Mouse (Mus musculus) stomach, embryonic 16.5 days (tissue): ENCODE results near the gene Cln6. TPM values are rescaled to one million over a fixed set of nuclear protein-coding genes. Genes with fewer than 3 reads are reported as not detected.
"Not testable (repeated sequence)": the region's sequence is repeated elsewhere in the genome, so short reads cannot be mapped to it uniquely, and the experiment has no call there.

Source experiments
- ATAC-seq: fragments of 200-750 bp; cut with Nextera tagmentation; 2 replicates; pipeline ENCODE4 v1.8.0; 2017; ENCODE audit warnings: moderate number of reproducible peaks, moderate TSS enrichment; ENCODE audit not compliant: insufficient read depth, low FRiP score
- H3K27ac ChIP-seq: fragments of 300-500 bp; sonication (generic); 2 replicates; pipeline ENCODE4 v1.5.1; 2014; ENCODE audit warnings: low read length
- H3K27me3 ChIP-seq: fragments of 300-500 bp; sonication (generic); 2 replicates; pipeline ENCODE4 v1.6.1; 2014; ENCODE audit warnings: low read length, control low read depth, mixed read lengths; ENCODE audit not compliant: control insufficient read depth, insufficient read depth
- H3K36me3 ChIP-seq: fragments of 300-500 bp; sonication (generic); 2 replicates; pipeline ENCODE4 v1.6.1; 2014; ENCODE audit warnings: low read length; ENCODE audit not compliant: control insufficient read depth, insufficient read depth
- H3K4me1 ChIP-seq: fragments of 300-500 bp; sonication (generic); 2 replicates; pipeline ENCODE4 v1.6.1; 2014; ENCODE audit warnings: low read length, control low read depth, mixed read lengths; ENCODE audit not compliant: control insufficient read depth, insufficient read depth
- H3K4me2 ChIP-seq: fragments of 300-500 bp; sonication (generic); 2 replicates; pipeline ENCODE4 v1.6.1; 2014; ENCODE audit warnings: low read depth, low read length, mixed read lengths
- H3K4me3 ChIP-seq: fragments of 300-500 bp; sonication (generic); replicated peaks from 2 replicates; pipeline ENCODE4 v1.5.1; 2014; ENCODE audit warnings: mild to moderate bottlenecking, low read length
- H3K9ac ChIP-seq: fragments of 300-500 bp; sonication (generic); 2 replicates; pipeline ENCODE4 v1.6.1; 2014; ENCODE audit warnings: low read length
- H3K9me3 ChIP-seq: fragments of 300-500 bp; sonication (generic); replicated peaks from 2 replicates; pipeline ENCODE4 v1.6.1; 2016; ENCODE audit warnings: low read length, control low read depth; ENCODE audit not compliant: control insufficient read depth
- WGBS: fragments of 180-500 bp; shearing (Covaris S2); extraction: QIAGEN DNeasy Blood & Tissue Kit; methylation state at CpG from one replicate; pipeline ENCODE4 v1.1.7; 2014; 5-methylcytosine and 5-hydroxymethylcytosine counted together
- polyA plus RNA-seq: library from polyadenylated mRNA; unstranded; fragments of >200 nt; fragmentation: Nextera tagmentation; extraction: Ambion mirVana; gene quantifications from 2 replicates; pipeline ENCODE4 v1.2.1, GENCODE M21; 2015

The Cln6 gene
- polyA plus RNA-seq, 1 experiment from 2014 or later, result 20.0 TPM

- no peak overlapping the region for H3K4me3 ChIP-seq
- no peaks in the 10 kb centered on the region for H3K36me3 ChIP-seq
- H3K9ac ChIP-seq, result no peak overlapping the region
- ATAC-seq, result no peak
- H3K27me3 ChIP-seq, result no peaks in the 10 kb centered on the region
- peak overlapping the region; percentile 39; the same call in 1 of the 2 replicates for H3K27ac ChIP-seq
- H3K4me1 ChIP-seq, result peaks cover 11% of the 10 kb centered on the region
- H3K4me2 ChIP-seq, result no peak overlapping the region
- 76% methylated on average over 9 of the region's 9 CpGs for WGBS
- H3K9me3 ChIP-seq, result no peaks in the 10 kb centered on the region
These were observed 22.1 kb upstream of the Cln6 start for GRCm38 (mm10) chr9:62816323-62817098.

DNA sequence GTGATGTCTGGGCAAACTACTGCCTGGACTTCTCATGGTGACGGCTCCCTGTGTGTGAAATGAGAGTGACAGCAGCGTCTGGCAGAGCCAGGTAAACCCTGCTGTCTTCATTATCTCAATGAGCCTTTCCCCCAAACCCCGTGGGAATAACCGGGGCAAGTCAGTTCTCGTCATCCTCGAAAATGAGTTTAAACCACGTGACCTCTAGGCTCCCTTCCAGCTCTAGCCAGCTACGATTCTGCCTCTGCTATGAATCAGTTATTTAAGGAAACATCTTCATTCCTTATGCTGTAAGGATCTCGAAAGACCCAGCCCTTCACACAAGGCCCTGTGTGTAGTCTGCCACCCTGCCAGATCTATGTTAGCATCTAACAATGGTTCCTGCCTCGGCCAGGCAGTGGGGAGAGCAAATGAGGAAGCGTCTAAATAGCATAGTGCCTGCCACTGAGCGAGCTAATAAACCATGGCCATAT is 21.4 kb upstream of the Cln6 start:
- H3K9me3 ChIP-seq, result no peaks in the 10 kb centered on the region
- no peaks in the 10 kb centered on the region for H3K36me3 ChIP-seq
- no peaks in the 10 kb centered on the region for H3K27me3 ChIP-seq
- peaks cover 11% of the 10 kb centered on the region for H3K4me1 ChIP-seq
- 53% methylated on average over 12 of the region's 12 CpGs for WGBS
- H3K27ac ChIP-seq, result peak overlapping the region; percentile 81
- H3K9ac ChIP-seq, result no peak overlapping the region
- no peak overlapping the region for H3K4me2 ChIP-seq
- no peak overlapping the region for H3K4me3 ChIP-seq
- peak; percentile 29; the same call in 1 of the 2 replicates for ATAC-seq

GRCm38 (mm10) chr9:62817828-62818614 is 20.6 kb upstream of the Cln6 start:
- Histone ChIP-seq H3K27ac (peak overlapping the region; percentile 81), H3K4me3 (no peak overlapping the region), H3K36me3 (no peaks in the 10 kb centered on the region), H3K4me2 (no peak overlapping the region; the same call in 1 of the 2 replicates), H3K9ac (no peak overlapping the region), H3K4me1 (peaks cover 6% of the 10 kb centered on the region), H3K9me3 (no peaks in the 10 kb centered on the region), H3K27me3 (no peaks in the 10 kb centered on the region)
- ATAC-seq, result peak; percentile 18; the same call in 1 of the 2 replicates
- WGBS, result 57% methylated on average over 4 of the region's 4 CpGs

DNA sequence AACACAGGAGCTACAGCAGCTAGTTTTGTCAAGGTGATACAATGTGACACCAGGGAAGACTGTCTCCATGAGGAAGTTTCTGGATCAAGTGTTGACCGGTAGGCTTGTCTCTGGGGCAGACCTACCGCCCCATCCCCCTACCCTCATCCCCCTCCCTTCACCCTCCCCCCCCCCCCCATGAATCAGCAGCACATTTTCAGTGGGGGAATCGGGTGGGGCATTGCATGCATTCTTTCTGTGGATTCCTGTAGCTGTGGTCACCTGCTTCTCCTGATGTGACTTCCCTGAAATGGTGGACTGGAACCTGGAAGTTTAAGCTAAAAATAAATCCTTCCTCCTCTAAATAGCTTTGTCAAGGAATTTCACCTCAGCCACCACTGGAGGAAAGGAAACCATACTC is 19.1 kb upstream of the Cln6 start:
- no peak overlapping the region for H3K27ac ChIP-seq
- H3K9ac ChIP-seq, result no peak overlapping the region
- H3K4me2 ChIP-seq, result no peak overlapping the region
- H3K4me1 ChIP-seq, result peaks cover 6% of the 10 kb centered on the region
- no peaks in the 10 kb centered on the region for H3K27me3 ChIP-seq
- no peak for ATAC-seq
- 51% methylated on average over 3 of the region's 3 CpGs for WGBS
- no peaks in the 10 kb centered on the region for H3K36me3 ChIP-seq
- no peak overlapping the region for H3K4me3 ChIP-seq
- H3K9me3 ChIP-seq, result no peaks in the 10 kb centered on the region

- WGBS, result 90% methylated on average over 6 of the region's 6 CpGs
- H3K4me1 ChIP-seq, H3K9me3 ChIP-seq, H3K36me3 ChIP-seq, H3K27ac ChIP-seq, H3K9ac ChIP-seq, H3K27me3 ChIP-seq, H3K4me3 ChIP-seq, H3K4me2 ChIP-seq, ATAC-seq: not testable (repeated sequence)
These were observed 18.7 kb upstream of the Cln6 start for GRCm38 (mm10) chr9:62819910-62820309.

DNA sequence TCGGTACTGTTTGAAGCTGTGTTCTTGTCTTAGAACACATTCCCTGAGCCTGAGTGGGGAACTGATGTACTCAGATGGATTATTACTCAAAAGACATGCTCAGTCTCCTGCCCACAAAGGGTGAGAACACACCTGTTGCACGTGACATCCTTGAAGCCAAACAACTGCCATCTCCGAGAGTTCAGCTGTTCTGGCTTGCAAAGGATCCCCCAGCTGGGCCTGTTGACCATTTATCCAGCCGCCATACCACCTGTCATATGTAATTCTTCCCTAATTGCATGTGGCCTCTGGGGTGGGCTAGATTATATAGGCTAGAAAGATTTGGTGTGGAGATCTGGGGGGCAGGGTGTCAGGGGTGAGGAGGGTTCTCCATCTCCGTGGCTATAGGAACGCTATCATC is 17.8 kb upstream of the Cln6 start:
- no peak overlapping the region for H3K27ac ChIP-seq
- WGBS, result 68% methylated on average over 6 of the region's 6 CpGs

GRCm38 (mm10) chr9:62821811-62822210 is 16.8 kb upstream of the Cln6 start:
- peaks cover 10% of the 10 kb centered on the region for H3K4me1 ChIP-seq
- 94% methylated on average over 7 of the region's 7 CpGs for WGBS
- no peak for ATAC-seq

More for the DNA sequence above, 17.8 kb upstream of the Cln6 start:
- no peaks in the 10 kb centered on the region for H3K36me3 ChIP-seq
- no peak overlapping the region for H3K9ac ChIP-seq
- H3K27me3 ChIP-seq, result no peaks in the 10 kb centered on the region
- no peaks in the 10 kb centered on the region for H3K9me3 ChIP-seq
- H3K4me3 ChIP-seq, result no peak overlapping the region
- H3K4me2 ChIP-seq, result no peak overlapping the region
- no peak for ATAC-seq
- H3K4me1 ChIP-seq, result peaks cover 6% of the 10 kb centered on the region

GRCm38 (mm10) chr9:62825791-62826393 is 12.7 kb upstream of the Cln6 start:
- Histone ChIP-seq H3K4me3 (no peak overlapping the region), H3K9me3 (no peaks in the 10 kb centered on the region), H3K9ac (no peak overlapping the region), H3K27me3 (no peaks in the 10 kb centered on the region), H3K27ac (no peak overlapping the region), H3K4me2 (0 out of 2 replicates have a peak overlapping the region, but pooled peaks have one; percentile 1), H3K36me3 (no peaks in the 10 kb centered on the region), H3K4me1 (peaks cover 8% of the 10 kb centered on the region)
- WGBS, result 19% methylated on average over 9 of the region's 9 CpGs
- ATAC-seq, result no peak

More at GRCm38 (mm10) chr9:62821811-62822210, 16.8 kb upstream of the Cln6 start:
- H3K27me3 ChIP-seq, result no peaks in the 10 kb centered on the region
- H3K9me3 ChIP-seq, result no peaks in the 10 kb centered on the region
- no peak overlapping the region for H3K4me2 ChIP-seq
- H3K36me3 ChIP-seq, result no peaks in the 10 kb centered on the region
- no peak overlapping the region for H3K27ac ChIP-seq
- H3K4me3 ChIP-seq, result no peak overlapping the region
- H3K9ac ChIP-seq, result no peak overlapping the region

- 11% methylated on average over 7 of the region's 7 CpGs for WGBS
- Histone ChIP-seq H3K9ac (no peak overlapping the region), H3K36me3 (no peaks in the 10 kb centered on the region), H3K4me1 (peaks cover 8% of the 10 kb centered on the region), H3K9me3 (no peaks in the 10 kb centered on the region), H3K4me2 (no peak overlapping the region), H3K4me3 (no peak overlapping the region), H3K27me3 (no peaks in the 10 kb centered on the region), H3K27ac (no peak overlapping the region)
- no peak for ATAC-seq
These were observed 12.1 kb upstream of the Cln6 start for GRCm38 (mm10) chr9:62826456-62826855.
